Mouse (Mus musculus) embryonic facial prominence, embryonic 14.5 days (tissue): ENCODE measurements at regions not wholly inside any gene's neighbourhood (a gene's known extent, or its start where the extent isn't known, plus 50 kb on each side); places are given as distances from the start of the nearest gene placed in this dataset.

Source experiments
- ATAC-seq: fragments of 200-750 bp; cut with Nextera tagmentation; 2 replicates; pipeline ENCODE4 v1.8.0; 2017; ENCODE audit warnings: low read depth, moderate number of reproducible peaks, moderate TSS enrichment
- DNase-seq: peaks from one replicate; pipeline ENCODE4 v3.0.0-alpha.2; 2015; ENCODE audit warnings: low spot score
- H3K27ac ChIP-seq: fragments of 300-500 bp; sonication (generic); replicated peaks from 2 replicates; pipeline ENCODE4 v1.5.1; 2014; ENCODE audit warnings: low read depth, mild to moderate bottlenecking, low read length, moderate library complexity
- H3K27me3 ChIP-seq: fragments of 300-500 bp; sonication (generic); replicated peaks from 2 replicates; pipeline ENCODE4 v1.6.1; 2014; ENCODE audit warnings: low read length; ENCODE audit not compliant: control insufficient read depth, insufficient read depth
- H3K36me3 ChIP-seq: fragments of 300-500 bp; sonication (generic); 2 replicates; pipeline ENCODE4 v1.6.1; 2014; ENCODE audit warnings: low read length, mixed read lengths; ENCODE audit not compliant: control insufficient read depth, insufficient read depth
- H3K4me1 ChIP-seq: fragments of 300-500 bp; sonication (generic); 2 replicates; pipeline ENCODE4 v1.6.1; 2014; ENCODE audit warnings: antibody characterized with exemption, low read length; ENCODE audit not compliant: control insufficient read depth, insufficient read depth
- H3K4me2 ChIP-seq: fragments of 300-500 bp; sonication (generic); 2 replicates; pipeline ENCODE4 v1.6.1; 2014; ENCODE audit warnings: low read depth, mild to moderate bottlenecking, low read length, moderate library complexity, mixed read lengths
- H3K4me3 ChIP-seq: fragments of 300-500 bp; sonication (generic); 2 replicates; pipeline ENCODE4 v1.5.1; 2014; ENCODE audit warnings: low read depth, mild to moderate bottlenecking, low read length
- H3K9ac ChIP-seq: fragments of 300-500 bp; sonication (generic); 2 replicates; pipeline ENCODE4 v1.6.1; 2014; ENCODE audit warnings: low read depth, mild to moderate bottlenecking, low read length, moderate library complexity, mixed read lengths
- H3K9me3 ChIP-seq: fragments of 300-500 bp; sonication (generic); 2 replicates; pipeline ENCODE4 v1.6.1; 2016; ENCODE audit warnings: low read length; ENCODE audit not compliant: control insufficient read depth
- WGBS: fragments of 180-500 bp; shearing (Covaris S2); extraction: QIAGEN DNeasy Blood & Tissue Kit; methylation state at CpG from one replicate; pipeline ENCODE4 v1.1.7; 2014; 5-methylcytosine and 5-hydroxymethylcytosine counted together

DNA sequence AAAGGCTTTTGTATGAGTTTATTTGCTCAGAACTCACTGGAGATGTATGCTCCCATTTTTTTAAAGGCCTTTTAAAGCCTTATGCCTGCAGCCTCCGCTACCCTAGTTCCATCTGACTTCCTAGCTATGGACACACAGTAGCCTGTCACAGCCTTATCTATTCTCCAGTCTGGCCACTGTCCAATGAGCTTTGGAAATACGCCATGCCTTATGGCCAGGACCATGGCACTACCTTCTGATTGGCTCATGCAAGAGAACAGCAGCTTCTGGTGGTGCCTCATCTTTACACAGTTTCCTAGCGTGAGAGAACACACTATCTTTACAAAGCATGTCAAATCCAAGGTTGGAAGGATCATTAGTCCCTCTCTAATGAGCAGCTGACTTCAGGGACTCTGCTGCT is 424.1 kb upstream of the Zdhhc25 start:
- H3K27ac ChIP-seq = no peak overlapping the region
- WGBS = 63% methylated on average over 3 of the region's 3 CpGs

DNA sequence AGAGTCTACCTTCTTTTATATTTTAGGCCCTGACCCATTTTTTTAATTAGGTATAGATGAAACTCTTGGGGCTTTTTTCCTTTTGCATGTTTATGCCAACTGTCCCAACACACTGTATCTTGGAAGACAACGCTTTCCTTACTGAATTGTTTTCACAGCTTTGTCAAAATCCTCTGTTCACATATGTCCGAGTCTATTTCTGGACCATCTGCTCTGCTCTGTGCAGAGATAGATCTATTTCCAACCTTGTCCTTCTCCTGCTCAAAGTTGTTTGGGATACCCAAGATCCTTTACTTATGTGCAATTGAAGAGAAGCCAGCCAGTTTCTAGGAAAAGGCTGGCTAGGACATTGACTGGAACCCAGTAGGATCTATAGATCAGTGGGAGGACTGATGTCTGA is 403.6 kb upstream of the Zdhhc25 start:
- no peak overlapping the region for H3K4me3 ChIP-seq
- DNase-seq = no peak
- no peak overlapping the region for H3K4me2 ChIP-seq
- 87% methylated on average over 2 of the region's 2 CpGs for WGBS
- H3K36me3 ChIP-seq = no peaks in the 10 kb centered on the region
- H3K27ac ChIP-seq = no peak overlapping the region
- no peaks in the 10 kb centered on the region for H3K27me3 ChIP-seq
- H3K9me3 ChIP-seq = no peaks in the 10 kb centered on the region
- H3K4me1 ChIP-seq = no peaks in the 10 kb centered on the region
- no peak for ATAC-seq
- no peak overlapping the region for H3K9ac ChIP-seq

More for the DNA sequence above, 424.1 kb upstream of the Zdhhc25 start:
- H3K27me3 ChIP-seq = no peaks in the 10 kb centered on the region
- no peak overlapping the region for H3K9ac ChIP-seq
- DNase-seq = no peak
- no peak overlapping the region for H3K4me2 ChIP-seq
- H3K9me3 ChIP-seq = no peaks in the 10 kb centered on the region
- H3K36me3 ChIP-seq = no peaks in the 10 kb centered on the region
- no peak overlapping the region for H3K4me3 ChIP-seq
- ATAC-seq = no peak
- no peaks in the 10 kb centered on the region for H3K4me1 ChIP-seq

DNA sequence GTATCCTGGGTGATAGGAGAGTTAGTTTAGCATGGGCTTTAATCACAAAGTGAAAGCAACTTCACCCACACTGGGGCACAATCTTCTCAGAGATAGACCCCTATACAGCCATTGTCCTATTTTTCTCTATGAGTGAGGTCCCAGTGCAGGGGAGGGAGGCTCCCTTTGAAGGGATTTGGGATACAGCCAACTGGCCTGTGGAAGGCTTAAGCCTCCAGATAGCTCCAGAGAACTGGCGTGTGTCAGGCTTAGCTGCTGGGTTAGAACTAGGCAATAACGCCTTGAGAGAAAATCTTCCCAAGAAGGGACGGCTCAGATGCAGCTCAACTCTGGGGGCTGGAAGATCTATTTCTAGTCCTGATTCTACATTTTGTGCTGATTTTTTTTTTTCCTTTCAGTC is 397.4 kb upstream of the Zdhhc25 start:
- H3K4me3 ChIP-seq = no peak overlapping the region
- no peak for ATAC-seq
- no peak overlapping the region for H3K9ac ChIP-seq
- H3K4me2 ChIP-seq = no peak overlapping the region
- H3K36me3 ChIP-seq = no peaks in the 10 kb centered on the region
- H3K4me1 ChIP-seq = no peaks in the 10 kb centered on the region
- WGBS = 68% methylated on average over 3 of the region's 3 CpGs
- H3K27me3 ChIP-seq = no peaks in the 10 kb centered on the region
- no peaks in the 10 kb centered on the region for H3K9me3 ChIP-seq
- H3K27ac ChIP-seq = no peak overlapping the region
- DNase-seq = no peak

DNA sequence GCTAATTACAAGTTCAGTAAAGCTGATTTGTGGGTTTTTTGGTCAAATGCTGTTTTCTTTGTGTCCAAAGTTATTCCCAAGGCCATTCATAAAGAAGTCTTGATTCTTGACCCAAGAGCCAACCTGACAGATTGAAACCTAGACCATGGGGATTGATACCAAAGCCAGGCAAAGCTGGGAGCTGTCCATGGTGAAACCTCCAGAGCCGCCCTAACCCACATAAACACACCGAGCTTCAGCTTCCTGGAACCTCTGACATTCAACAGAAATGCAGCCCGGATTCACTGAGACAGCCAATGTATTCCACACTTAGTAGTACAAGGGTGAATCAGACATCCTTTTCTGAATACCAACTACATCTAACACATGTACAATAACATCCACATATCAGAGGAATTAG is 386.7 kb upstream of the Zdhhc25 start:
- no peaks in the 10 kb centered on the region for H3K36me3 ChIP-seq
- H3K4me2 ChIP-seq = no peak overlapping the region
- H3K9me3 ChIP-seq = no peaks in the 10 kb centered on the region
- no peaks in the 10 kb centered on the region for H3K4me1 ChIP-seq
- ATAC-seq (no peak), DNase-seq (peak; percentile 45)
- H3K9ac ChIP-seq = no peak overlapping the region
- no peak overlapping the region for H3K27ac ChIP-seq
- 22% methylated on average over 3 of the region's 3 CpGs for WGBS
- H3K27me3 ChIP-seq = no peaks in the 10 kb centered on the region
- no peak overlapping the region for H3K4me3 ChIP-seq

DNA sequence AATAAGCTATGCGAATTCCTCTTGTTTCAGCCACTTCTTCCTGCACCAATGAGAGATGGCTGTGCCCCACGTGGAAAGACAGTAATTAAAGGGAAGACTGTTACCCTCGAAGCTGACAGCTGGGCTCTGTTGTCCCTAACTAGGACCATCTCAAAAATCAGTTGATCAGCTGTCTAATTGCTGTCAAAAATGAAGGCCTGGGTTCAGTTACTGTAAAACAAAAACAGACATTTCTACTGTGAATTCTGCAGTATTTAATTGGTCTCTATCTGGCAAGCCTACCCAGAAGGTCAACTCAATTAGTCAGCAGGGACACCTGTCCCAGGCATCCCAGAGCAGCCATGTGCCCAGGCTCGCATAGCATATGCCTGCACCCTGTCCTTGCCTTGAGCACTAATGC is 385.8 kb upstream of the Zdhhc25 start:
- Histone ChIP-seq H3K27ac (no peak overlapping the region), H3K4me1 (no peaks in the 10 kb centered on the region), H3K9ac (no peak overlapping the region), H3K36me3 (no peaks in the 10 kb centered on the region), H3K4me3 (no peak overlapping the region), H3K27me3 (no peaks in the 10 kb centered on the region), H3K4me2 (no peak overlapping the region), H3K9me3 (no peaks in the 10 kb centered on the region)
- no peak for DNase-seq
- ATAC-seq = no peak
- WGBS = 56% methylated on average over 4 of the region's 4 CpGs

DNA sequence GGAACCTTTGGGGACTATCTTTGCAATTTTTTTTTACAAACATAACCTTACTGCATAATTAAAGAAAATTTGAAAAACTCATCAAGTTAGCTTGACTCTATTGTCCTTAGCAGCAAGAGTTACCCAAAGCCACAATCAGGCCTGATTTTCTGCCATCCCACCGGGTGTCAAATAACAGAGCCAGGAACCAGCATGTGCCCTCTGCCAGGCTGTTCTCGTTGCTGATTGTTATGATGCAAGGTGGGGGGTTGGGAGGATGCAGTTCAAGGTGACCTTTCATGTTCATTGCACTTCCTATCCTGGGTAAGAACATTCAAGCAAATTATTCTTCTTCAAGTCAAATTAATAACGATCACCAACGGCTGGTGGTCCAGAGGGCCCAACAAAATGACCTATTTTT is 370.6 kb upstream of the Zdhhc25 start:
- H3K27me3 ChIP-seq = no peaks in the 10 kb centered on the region
- no peak overlapping the region for H3K4me2 ChIP-seq
- DNase-seq (no peak), ATAC-seq (no peak)
- no peaks in the 10 kb centered on the region for H3K9me3 ChIP-seq
- 64% methylated on average over 4 of the region's 4 CpGs for WGBS
- no peak overlapping the region for H3K4me3 ChIP-seq
- H3K4me1 ChIP-seq = no peaks in the 10 kb centered on the region
- no peaks in the 10 kb centered on the region for H3K36me3 ChIP-seq
- H3K9ac ChIP-seq = no peak overlapping the region
- no peak overlapping the region for H3K27ac ChIP-seq

DNA sequence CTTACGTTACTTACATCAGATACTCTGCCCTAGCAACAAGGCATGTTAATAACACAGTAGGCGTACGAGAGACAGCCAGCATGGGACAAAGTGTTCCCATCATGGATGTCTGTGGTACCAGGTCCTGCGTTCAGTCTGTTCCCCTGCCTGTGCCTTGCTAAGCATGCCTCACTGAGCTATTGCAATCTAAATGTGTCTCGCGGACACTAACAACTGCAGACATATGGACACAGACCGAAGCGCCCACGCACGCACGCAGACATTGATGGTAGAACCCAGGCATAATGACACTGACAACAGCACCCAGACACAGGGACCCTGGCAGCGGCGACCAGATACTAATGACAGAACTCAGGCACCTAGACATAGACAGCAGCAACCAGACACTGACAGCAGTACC is 355.5 kb upstream of the Zdhhc25 start:
- Histone ChIP-seq H3K9ac (no peak overlapping the region), H3K27me3 (no peaks in the 10 kb centered on the region), H3K27ac (no peak overlapping the region), H3K36me3 (no peaks in the 10 kb centered on the region), H3K4me1 (no peaks in the 10 kb centered on the region), H3K4me3 (no peak overlapping the region), H3K4me2 (no peak overlapping the region), H3K9me3 (no peaks in the 10 kb centered on the region)
- no peak for DNase-seq
- 89% methylated on average over 13 of the region's 13 CpGs for WGBS
- no peak for ATAC-seq

DNA sequence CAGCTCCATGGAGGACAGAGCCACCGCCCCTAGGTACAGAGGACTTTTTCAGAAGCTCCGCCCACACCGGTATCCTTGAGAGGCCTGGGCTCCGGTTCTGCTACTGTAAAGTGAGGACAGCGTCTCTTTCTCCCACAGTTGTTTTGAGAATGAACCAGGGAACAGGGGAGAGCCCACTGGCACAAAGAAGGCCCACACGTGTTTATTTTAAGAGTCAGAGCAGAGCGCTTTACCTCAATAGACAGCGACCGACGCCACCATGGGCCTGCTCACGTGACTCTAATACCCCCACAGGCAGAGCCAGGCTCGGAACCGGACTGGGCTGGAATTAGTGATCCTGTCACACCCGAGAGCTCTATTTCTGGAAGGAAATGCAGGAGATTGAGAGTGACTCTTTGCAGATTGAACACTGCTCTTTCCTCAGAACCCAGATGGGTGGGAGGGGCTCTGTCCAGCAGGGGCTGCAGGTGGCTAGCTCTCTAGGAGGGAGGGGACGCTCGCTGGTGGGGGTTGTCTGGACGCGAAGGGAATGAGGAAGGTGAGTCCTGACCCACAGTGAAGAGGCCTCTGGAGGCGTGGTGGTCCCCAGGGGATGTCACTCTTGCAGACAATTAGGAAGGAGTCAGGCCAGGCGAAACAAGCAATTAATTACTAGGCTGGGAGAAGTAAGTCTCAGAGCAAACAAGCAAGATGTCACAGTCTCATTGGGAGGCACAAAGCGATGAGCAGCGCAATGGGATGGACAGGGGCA is 354.4 kb upstream of the Zdhhc25 start:
- WGBS = 48% methylated on average over 22 of the region's 22 CpGs

DNA sequence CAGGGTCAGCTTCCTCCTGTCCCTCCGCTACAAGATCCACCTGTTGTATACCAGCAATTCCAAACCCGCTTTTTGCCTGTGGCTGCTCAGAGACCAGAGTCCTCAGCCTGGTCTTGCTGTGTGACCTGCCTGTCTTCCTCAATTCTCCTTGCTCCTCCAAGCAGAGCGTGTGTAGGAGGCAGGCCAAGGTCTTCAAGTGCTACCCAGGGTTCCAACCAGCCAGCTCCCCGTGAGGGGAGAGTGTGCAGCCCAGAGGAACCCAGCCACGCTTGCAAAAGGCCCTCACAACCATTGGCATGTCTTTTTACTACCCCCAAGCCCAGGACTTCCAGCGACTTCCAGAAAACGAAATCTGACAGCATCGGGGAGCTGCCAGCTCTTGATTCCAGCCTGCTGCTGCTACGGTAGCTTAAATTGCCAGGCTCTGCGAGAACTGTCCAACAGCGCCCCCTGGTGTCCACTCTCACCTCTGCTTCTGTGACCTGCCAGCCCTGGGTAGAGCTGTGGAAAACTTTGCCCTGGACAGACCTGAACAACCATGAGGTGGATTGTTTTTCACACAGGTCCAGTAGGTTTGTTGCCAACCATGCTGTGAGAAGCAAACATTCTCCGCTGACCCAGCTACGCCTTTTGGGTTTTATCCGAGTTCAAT is 352.0 kb upstream of the Zdhhc25 start:
- Histone ChIP-seq H3K36me3 (no peaks in the 10 kb centered on the region), H3K4me1 (no peaks in the 10 kb centered on the region), H3K27me3 (no peaks in the 10 kb centered on the region), H3K27ac (no peak overlapping the region), H3K9ac (no peak overlapping the region), H3K4me3 (no peak overlapping the region), H3K9me3 (no peaks in the 10 kb centered on the region), H3K4me2 (no peak overlapping the region)
- ATAC-seq (peak; percentile 86), DNase-seq (peak; percentile 82)
- 23% methylated on average over 14 of the region's 14 CpGs for WGBS

More for the DNA sequence above, 354.4 kb upstream of the Zdhhc25 start:
- no peaks in the 10 kb centered on the region for H3K9me3 ChIP-seq
- H3K27ac ChIP-seq = no peak overlapping the region
- no peaks in the 10 kb centered on the region for H3K27me3 ChIP-seq
- H3K4me1 ChIP-seq = no peaks in the 10 kb centered on the region
- no peaks in the 10 kb centered on the region for H3K36me3 ChIP-seq
- H3K4me2 ChIP-seq = no peak overlapping the region
- no peak; the same call in 1 of the 2 replicates for ATAC-seq
- no peak overlapping the region for H3K9ac ChIP-seq
- no peak overlapping the region for H3K4me3 ChIP-seq
- DNase-seq = peak; percentile 16
